Mouse (Mus musculus): ENCODE results near the gene Fam155a. TPM values are rescaled to one million over a fixed set of nuclear protein-coding genes. Genes with fewer than 3 reads are reported as not detected.

The Fam155a gene
- polyA plus RNA-seq, 2 experiments from 2014 or later = 0.30 TPM; not detected in 1

DNA sequence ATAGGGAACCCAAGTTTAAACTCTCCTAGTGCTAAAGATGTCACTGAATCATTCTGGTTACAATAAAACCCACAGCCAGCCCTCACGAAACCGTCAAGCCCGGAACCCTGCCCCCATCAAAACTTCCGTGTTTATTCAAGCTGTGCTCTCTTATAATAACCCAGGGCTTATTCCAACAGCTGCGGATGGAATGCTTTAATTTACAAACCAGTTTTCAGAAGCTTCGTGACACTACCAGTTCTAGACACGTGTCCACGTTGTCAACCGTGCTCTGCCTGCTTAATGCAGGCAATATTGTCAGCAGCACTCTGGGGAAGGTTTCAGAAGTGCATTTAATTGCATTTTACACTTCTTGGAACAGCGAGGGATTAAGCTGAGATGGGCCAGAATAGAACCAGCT is 603.0 kb downstream of the Fam155a start:
- ATAC-seq = no peak

DNA sequence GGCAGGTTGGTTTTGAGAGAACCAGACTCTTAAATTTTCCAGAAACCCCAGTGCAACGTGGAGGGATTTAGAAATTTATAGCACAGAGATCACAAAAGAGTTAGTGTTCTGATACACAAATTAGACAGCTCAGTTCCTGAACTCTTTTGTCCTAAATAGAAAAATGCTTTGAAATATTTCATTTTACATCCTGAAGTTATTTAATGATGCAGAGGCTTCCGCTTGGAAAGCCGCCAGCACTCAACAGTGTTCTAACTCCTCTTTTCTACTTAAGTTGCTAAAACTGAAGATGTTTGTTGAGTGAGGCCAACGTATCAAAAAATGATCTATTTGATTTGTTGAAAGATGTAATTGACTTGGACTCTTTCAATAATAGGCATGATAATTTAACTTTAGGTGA is 609.4 kb downstream of the Fam155a start:
- ATAC-seq = no peak

DNA sequence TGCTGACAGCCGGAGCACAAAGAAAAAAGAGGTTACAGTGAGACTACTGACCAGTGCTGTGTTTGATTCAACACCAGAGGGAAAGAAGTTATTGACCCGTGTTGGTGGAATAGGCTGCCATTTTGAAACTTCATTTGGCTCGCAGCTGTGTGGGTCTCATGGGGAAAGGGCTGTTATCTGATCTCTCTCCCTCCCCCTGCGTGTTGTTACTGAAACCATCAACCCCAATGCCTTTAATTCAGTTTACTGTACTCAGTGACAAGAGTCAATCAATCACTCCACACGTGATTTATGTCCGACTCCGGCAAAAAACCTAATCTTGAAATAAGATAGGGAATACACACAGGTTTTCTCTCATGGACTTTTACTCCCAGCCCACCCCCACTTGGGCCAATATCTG is 611.6 kb downstream of the Fam155a start:
- no peak for ATAC-seq

DNA sequence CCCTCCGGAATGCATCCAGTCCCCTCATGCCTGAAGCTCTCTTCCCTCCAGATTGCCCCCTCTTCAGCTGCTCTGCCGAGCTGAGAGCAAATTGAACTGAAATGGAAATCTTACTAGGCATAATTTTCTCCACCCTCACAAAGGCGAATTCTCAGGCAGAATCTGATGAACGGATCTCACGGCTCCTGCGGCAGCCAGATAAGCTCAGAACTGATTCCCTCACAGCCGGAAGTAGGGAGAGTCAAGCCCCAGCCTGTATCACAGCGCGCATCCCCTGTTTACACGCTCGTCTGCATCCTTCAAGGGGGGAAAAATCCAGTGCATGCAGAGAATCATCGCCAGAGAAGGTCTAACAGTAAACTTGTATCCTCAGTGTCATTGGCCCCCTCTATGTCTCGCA is 612.3 kb downstream of the Fam155a start:
- ATAC-seq = no peak

DNA sequence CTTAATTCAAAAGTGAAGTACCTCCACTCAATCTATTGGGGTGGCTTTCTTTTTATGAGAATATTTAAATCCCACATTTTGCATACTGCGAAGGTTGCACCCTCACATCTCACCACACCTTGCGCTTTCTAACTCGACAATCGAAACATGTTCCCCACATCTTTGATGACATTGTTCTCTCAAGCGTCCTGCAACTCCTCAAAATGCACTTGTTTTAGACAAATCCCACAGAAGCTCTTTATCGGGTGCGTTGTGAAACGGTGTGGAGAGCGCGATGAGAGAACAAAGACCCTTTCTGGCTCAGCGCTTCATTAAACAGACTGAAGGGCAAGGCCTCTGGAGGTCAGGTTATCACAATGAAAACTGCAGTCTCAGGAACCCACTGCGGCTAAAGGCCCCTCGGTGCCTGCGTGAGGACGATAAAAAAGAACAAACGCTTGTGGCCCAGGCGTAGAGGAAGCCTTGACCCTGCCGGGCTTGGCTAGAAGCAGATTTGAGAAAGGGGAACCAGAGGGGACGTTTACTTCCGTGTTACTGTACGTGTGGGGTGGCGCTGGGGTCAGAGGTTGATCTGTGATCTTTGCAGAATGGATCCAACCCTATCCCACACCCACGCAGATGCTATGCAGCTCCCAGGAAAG is 613.7 kb downstream of the Fam155a start:
- ATAC-seq = no peak

Other genes with a start within 250 kb of the Fam155a start
- gene Gm10217, start 93.1 kb upstream of the Fam155a start, polyA plus RNA-seq (2017; shearing (Covaris generic)) = not detected
- 1 to 10 TPM; 2.5 to 4.6 TPM for gene Lig4, start 206.5 kb upstream of the Fam155a start, polyA plus RNA-seq (2017; shearing (Covaris generic))
- gene Abhd13, start 206.5 kb upstream of the Fam155a start, polyA plus RNA-seq (2017; shearing (Covaris generic)) = 1 to 10 TPM; 3.7 to 4.1 TPM
- gene Tnfsf13b, start 235.3 kb upstream of the Fam155a start, polyA plus RNA-seq (2017; shearing (Covaris generic)) = 1 to 10 TPM; 6.3 TPM